Mouse (Mus musculus): Measurements from ENCODE around the gene Igf2r. TPM values are rescaled to one million over a fixed set of nuclear protein-coding genes. Genes with fewer than 3 reads are reported as not detected.

The Igf2r gene
- polyA plus RNA-seq, 1 experiment from 2014 or later: 6.5 TPM

- no peaks in the 10 kb centered on the region for H3K27me3 ChIP-seq (ENCODE audit: insufficient read depth, low read length)
- DNase-seq: no peak
- H3K4me3 ChIP-seq (ENCODE audit: low read depth, low read length): no peak overlapping the region
- WGBS (ENCODE audit: insufficient replicate concordance): 83% methylated on average over 12 of the region's 12 CpGs
- ATAC-seq: 0 out of 2 replicates have a peak, but pooled peaks have one; percentile 13
- no peak for TF ChIP-seq CTCF (IDR thresholded peaks at IDR 0.05; ENCODE audit: low read depth)
- no peak for TF ChIP-seq EP300 (IDR thresholded peaks at IDR 0.05; ENCODE audit: low read depth)
- H3K4me1 ChIP-seq (ENCODE audit: insufficient read depth): peaks cover 42% of the 10 kb centered on the region
- no peak overlapping the region for H3K9ac ChIP-seq (replicated peaks)
- no peak overlapping the region for H3K27ac ChIP-seq (ENCODE audit: low read depth)
- no peaks in the 10 kb centered on the region for H3K9me3 ChIP-seq (ENCODE audit: low read length)
- no peak overlapping the region for H3K4me2 ChIP-seq (ENCODE audit: low read depth, low read length)
- H3K36me3 ChIP-seq (replicated peaks; ENCODE audit: insufficient read depth, low read length): 0 out of 2 replicates have a peak, but pooled peaks cover 3% of the 10 kb centered on the region
These were observed 10.6 kb downstream of the Igf2r start for GRCm38 (mm10) chr17:12758701-12759455.

- no peak for DNase-seq
- 51% methylated on average over 5 of the region's 5 CpGs for WGBS (ENCODE audit: insufficient replicate concordance)
- Histone ChIP-seq H3K27ac (ENCODE audit: low read depth) (no peak overlapping the region), H3K4me3 (ENCODE audit: low read depth, low read length) (no peak overlapping the region), H3K4me2 (ENCODE audit: low read depth, low read length) (no peak overlapping the region), H3K4me1 (ENCODE audit: insufficient read depth) (peaks cover 41% of the 10 kb centered on the region), H3K27me3 (ENCODE audit: insufficient read depth, low read length) (no peaks in the 10 kb centered on the region), H3K9me3 (ENCODE audit: low read length) (no peaks in the 10 kb centered on the region), H3K36me3 (replicated peaks; ENCODE audit: insufficient read depth, low read length) (0 out of 2 replicates have a peak, but pooled peaks cover 3% of the 10 kb centered on the region), H3K9ac (replicated peaks) (no peak overlapping the region)
- TF ChIP-seq EP300 (IDR thresholded peaks at IDR 0.05; ENCODE audit: low read depth): no peak
- no peak for TF ChIP-seq CTCF (IDR thresholded peaks at IDR 0.05; ENCODE audit: low read depth)
- peak; percentile 22; the same call in 1 of the 2 replicates for ATAC-seq
These were observed 11.5 kb downstream of the Igf2r start for GRCm38 (mm10) chr17:12757990-12758389.

- Histone ChIP-seq H3K36me3 (replicated peaks; ENCODE audit: insufficient read depth, low read length) (0 out of 2 replicates have a peak, but pooled peaks cover 3% of the 10 kb centered on the region), H3K4me2 (ENCODE audit: low read depth, low read length) (no peak overlapping the region), H3K9ac (replicated peaks) (no peak overlapping the region), H3K4me1 (ENCODE audit: insufficient read depth) (peaks cover 45% of the 10 kb centered on the region), H3K4me3 (ENCODE audit: low read depth, low read length) (no peak overlapping the region), H3K27ac (ENCODE audit: low read depth) (no peak overlapping the region), H3K27me3 (ENCODE audit: insufficient read depth, low read length) (no peaks in the 10 kb centered on the region), H3K9me3 (ENCODE audit: low read length) (no peaks in the 10 kb centered on the region)
- 74% methylated on average over 6 of the region's 6 CpGs for WGBS (ENCODE audit: insufficient replicate concordance)
- no peak for ATAC-seq
- DNase-seq: no peak
- TF ChIP-seq EP300 (IDR thresholded peaks at IDR 0.05; ENCODE audit: low read depth) (no peak), CTCF (IDR thresholded peaks at IDR 0.05; ENCODE audit: low read depth) (no peak)
These were observed 12.3 kb downstream of the Igf2r start for GRCm38 (mm10) chr17:12757161-12757560.

- TF ChIP-seq CTCF (IDR thresholded peaks at IDR 0.05; ENCODE audit: low read depth): no peak
- TF ChIP-seq EP300 (IDR thresholded peaks at IDR 0.05; ENCODE audit: low read depth): no peak
- 37% methylated on average over 4 of the region's 4 CpGs for WGBS (ENCODE audit: insufficient replicate concordance)
- no peak overlapping the region for H3K9ac ChIP-seq (replicated peaks)
- H3K4me3 ChIP-seq (ENCODE audit: low read depth, low read length): no peak overlapping the region
- no peaks in the 10 kb centered on the region for H3K27me3 ChIP-seq (ENCODE audit: insufficient read depth, low read length)
- DNase-seq (no peak), ATAC-seq (no peak)
- H3K4me2 ChIP-seq (ENCODE audit: low read depth, low read length): no peak overlapping the region
- no peaks in the 10 kb centered on the region for H3K9me3 ChIP-seq (ENCODE audit: low read length)
- 0 out of 2 replicates have a peak overlapping the region, but pooled peaks have one; percentile 39 for H3K27ac ChIP-seq (ENCODE audit: low read depth)
- H3K4me1 ChIP-seq (ENCODE audit: insufficient read depth): peaks cover 48% of the 10 kb centered on the region
- H3K36me3 ChIP-seq (replicated peaks; ENCODE audit: insufficient read depth, low read length): no peaks in the 10 kb centered on the region
These were observed 13.5 kb downstream of the Igf2r start for GRCm38 (mm10) chr17:12755951-12756350.

- Histone ChIP-seq H3K36me3 (replicated peaks; ENCODE audit: insufficient read depth, low read length) (no peaks in the 10 kb centered on the region), H3K9ac (replicated peaks) (no peak overlapping the region), H3K27me3 (ENCODE audit: insufficient read depth, low read length) (no peaks in the 10 kb centered on the region), H3K9me3 (ENCODE audit: low read length) (no peaks in the 10 kb centered on the region), H3K4me2 (ENCODE audit: low read depth, low read length) (no peak overlapping the region; the same call in 1 of the 2 replicates), H3K27ac (ENCODE audit: low read depth) (0 out of 2 replicates have a peak overlapping the region, but pooled peaks have one; percentile 39), H3K4me1 (ENCODE audit: insufficient read depth) (peaks cover 54% of the 10 kb centered on the region), H3K4me3 (ENCODE audit: low read depth, low read length) (no peak overlapping the region)
- DNase-seq (no peak), ATAC-seq (peak; percentile 62)
- 47% methylated on average over 4 of the region's 4 CpGs for WGBS (ENCODE audit: insufficient replicate concordance)
- no peak for TF ChIP-seq CTCF (IDR thresholded peaks at IDR 0.05; ENCODE audit: low read depth)
- TF ChIP-seq EP300 (IDR thresholded peaks at IDR 0.05; ENCODE audit: low read depth): no peak
These were observed 14.3 kb downstream of the Igf2r start for GRCm38 (mm10) chr17:12755146-12755545.

GRCm38 (mm10) chr17:12754243-12755007 is 15.0 kb downstream of the Igf2r start:
- ATAC-seq: peak; percentile 54
- 31% methylated on average over 3 of the region's 3 CpGs for WGBS (ENCODE audit: insufficient replicate concordance)
- Histone ChIP-seq H3K27me3 (ENCODE audit: insufficient read depth, low read length) (no peaks in the 10 kb centered on the region), H3K4me2 (ENCODE audit: low read depth, low read length) (no peak overlapping the region; the same call in 1 of the 2 replicates), H3K9me3 (ENCODE audit: low read length) (no peaks in the 10 kb centered on the region), H3K27ac (ENCODE audit: low read depth) (0 out of 2 replicates have a peak overlapping the region, but pooled peaks have one; percentile 48), H3K4me1 (ENCODE audit: insufficient read depth) (peaks cover 47% of the 10 kb centered on the region), H3K36me3 (replicated peaks; ENCODE audit: insufficient read depth, low read length) (no peaks in the 10 kb centered on the region), H3K9ac (replicated peaks) (no peak overlapping the region), H3K4me3 (ENCODE audit: low read depth, low read length) (no peak overlapping the region)
- TF ChIP-seq CTCF (IDR thresholded peaks at IDR 0.05; ENCODE audit: low read depth): no peak
- TF ChIP-seq EP300 (IDR thresholded peaks at IDR 0.05; ENCODE audit: low read depth): no peak
- DNase-seq: no peak
